Mouse (Mus musculus): ENCODE data around the gene Heg1. TPM values are rescaled to one million over a fixed set of nuclear protein-coding genes. Genes with fewer than 3 reads are reported as not detected.

Heg1 gene
- polyA plus RNA-seq, 1 experiment from 2014 or later: 30.5 TPM

- Histone ChIP-seq H3K4me2 (no peak overlapping the region), H3K9me3 (replicated peaks) (no peaks in the 10 kb centered on the region), H3K9ac (no peak overlapping the region), H3K27ac (no peak overlapping the region), H3K4me1 (replicated peaks) (peaks cover 15% of the 10 kb centered on the region), H3K36me3 (peaks cover 60% of the 10 kb centered on the region), H3K4me3 (no peak overlapping the region), H3K27me3 (no peaks in the 10 kb centered on the region)
- 84% methylated on average over 7 of the region's 7 CpGs for WGBS
- no peak for ATAC-seq (replicated peaks; ENCODE audit: insufficient number of reproducible peaks, insufficient read depth, low FRiP score, low read depth)
These were observed 61.3 kb downstream of the Heg1 start for GRCm38 (mm10) chr16:33745457-33745856.

- ATAC-seq (replicated peaks; ENCODE audit: insufficient number of reproducible peaks, insufficient read depth, low FRiP score, low read depth): no peak
- Histone ChIP-seq H3K4me2 (no peak overlapping the region), H3K9me3 (replicated peaks) (no peaks in the 10 kb centered on the region), H3K4me3 (no peak overlapping the region), H3K27me3 (no peaks in the 10 kb centered on the region), H3K4me1 (replicated peaks) (peaks cover 9% of the 10 kb centered on the region), H3K27ac (no peak overlapping the region), H3K36me3 (peaks cover 66% of the 10 kb centered on the region), H3K9ac (no peak overlapping the region)
- WGBS: 72% methylated on average over 10 of the region's 10 CpGs
These were observed 62.0 kb downstream of the Heg1 start for GRCm38 (mm10) chr16:33746074-33746676.

- Histone ChIP-seq H3K9me3 (replicated peaks) (no peaks in the 10 kb centered on the region), H3K4me3 (no peak overlapping the region), H3K9ac (no peak overlapping the region), H3K36me3 (peaks cover 69% of the 10 kb centered on the region), H3K27me3 (no peaks in the 10 kb centered on the region), H3K4me2 (no peak overlapping the region), H3K4me1 (replicated peaks) (0 out of 2 replicates have a peak, but pooled peaks cover 2% of the 10 kb centered on the region), H3K27ac (no peak overlapping the region)
- no peak for ATAC-seq (replicated peaks; ENCODE audit: insufficient number of reproducible peaks, insufficient read depth, low FRiP score, low read depth)
- 65% methylated on average over 7 of the region's 7 CpGs for WGBS
These were observed 63.3 kb downstream of the Heg1 start for GRCm38 (mm10) chr16:33747346-33747954.

GRCm38 (mm10) chr16:33747994-33748393 lies 63.8 kb downstream of the Heg1 start:
- no peak for ATAC-seq (replicated peaks; ENCODE audit: insufficient number of reproducible peaks, insufficient read depth, low FRiP score, low read depth)
- no peak overlapping the region for H3K27ac ChIP-seq
- no peaks in the 10 kb centered on the region for H3K27me3 ChIP-seq
- no peaks in the 10 kb centered on the region for H3K9me3 ChIP-seq (replicated peaks)
- WGBS: 90% methylated on average over 2 of the region's 2 CpGs
- H3K4me3 ChIP-seq: no peak overlapping the region
- peaks cover 64% of the 10 kb centered on the region for H3K36me3 ChIP-seq
- no peak overlapping the region for H3K4me2 ChIP-seq
- H3K4me1 ChIP-seq (replicated peaks): peaks cover 6% of the 10 kb centered on the region
- no peak overlapping the region for H3K9ac ChIP-seq

GRCm38 (mm10) chr16:33751152-33751551 lies 67.0 kb downstream of the Heg1 start:
- 44% methylated on average over 13 of the region's 13 CpGs for WGBS
- Histone ChIP-seq H3K4me2 (peak overlapping the region; percentile 11; the same call in 1 of the 2 replicates), H3K4me3 (no peak overlapping the region; the same call in 1 of the 2 replicates), H3K27me3 (no peaks in the 10 kb centered on the region), H3K36me3 (peaks cover 70% of the 10 kb centered on the region), H3K27ac (no peak overlapping the region), H3K9ac (no peak overlapping the region), H3K4me1 (replicated peaks) (peaks cover 9% of the 10 kb centered on the region), H3K9me3 (replicated peaks) (no peaks in the 10 kb centered on the region)
- no peak for ATAC-seq (replicated peaks; ENCODE audit: insufficient number of reproducible peaks, insufficient read depth, low FRiP score, low read depth)

GRCm38 (mm10) chr16:33751590-33751989 lies 67.4 kb downstream of the Heg1 start:
- H3K4me3 ChIP-seq: no peak overlapping the region; the same call in 1 of the 2 replicates
- H3K9ac ChIP-seq: no peak overlapping the region
- no peaks in the 10 kb centered on the region for H3K9me3 ChIP-seq (replicated peaks)
- no peak overlapping the region for H3K27ac ChIP-seq
- peak overlapping the region; percentile 11; the same call in 1 of the 2 replicates for H3K4me2 ChIP-seq
- H3K27me3 ChIP-seq: no peaks in the 10 kb centered on the region
- 55% methylated on average over 12 of the region's 12 CpGs for WGBS
- peaks cover 9% of the 10 kb centered on the region for H3K4me1 ChIP-seq (replicated peaks)
- peaks cover 70% of the 10 kb centered on the region for H3K36me3 ChIP-seq
- ATAC-seq (replicated peaks; ENCODE audit: insufficient number of reproducible peaks, insufficient read depth, low FRiP score, low read depth): no peak

- Histone ChIP-seq H3K36me3 (peaks cover 70% of the 10 kb centered on the region), H3K4me2 (no peak overlapping the region), H3K27ac (peak overlapping the region; percentile 69), H3K4me1 (replicated peaks) (peaks cover 9% of the 10 kb centered on the region), H3K9me3 (replicated peaks) (no peaks in the 10 kb centered on the region), H3K4me3 (no peak overlapping the region), H3K27me3 (no peaks in the 10 kb centered on the region), H3K9ac (no peak overlapping the region)
- no peak for ATAC-seq (replicated peaks; ENCODE audit: insufficient number of reproducible peaks, insufficient read depth, low FRiP score, low read depth)
- WGBS: 47% methylated on average over 8 of the region's 8 CpGs
These were observed 68.9 kb downstream of the Heg1 start for GRCm38 (mm10) chr16:33752904-33753578.

- H3K27ac ChIP-seq: no peak overlapping the region
- H3K9me3 ChIP-seq (replicated peaks): no peaks in the 10 kb centered on the region
- no peak for ATAC-seq (replicated peaks; ENCODE audit: insufficient number of reproducible peaks, insufficient read depth, low FRiP score, low read depth)
- no peaks in the 10 kb centered on the region for H3K27me3 ChIP-seq
- 79% methylated on average over 8 of the region's 8 CpGs for WGBS
- H3K4me1 ChIP-seq (replicated peaks): peaks cover 9% of the 10 kb centered on the region
- peaks cover 67% of the 10 kb centered on the region for H3K36me3 ChIP-seq
- no peak overlapping the region for H3K4me2 ChIP-seq
- no peak overlapping the region for H3K4me3 ChIP-seq
- H3K9ac ChIP-seq: no peak overlapping the region
These were observed 71.1 kb downstream of the Heg1 start for GRCm38 (mm10) chr16:33755293-33755692.

- H3K4me3 ChIP-seq: no peak overlapping the region
- no peak for ATAC-seq (replicated peaks; ENCODE audit: insufficient number of reproducible peaks, insufficient read depth, low FRiP score, low read depth)
- no peak overlapping the region for H3K9ac ChIP-seq
- peaks cover 64% of the 10 kb centered on the region for H3K36me3 ChIP-seq
- no peak overlapping the region for H3K4me2 ChIP-seq
- H3K27ac ChIP-seq: no peak overlapping the region
- no peaks in the 10 kb centered on the region for H3K9me3 ChIP-seq (replicated peaks)
- peaks cover 9% of the 10 kb centered on the region for H3K4me1 ChIP-seq (replicated peaks)
- no peaks in the 10 kb centered on the region for H3K27me3 ChIP-seq
- 65% methylated on average over 16 of the region's 16 CpGs for WGBS
These were observed 71.8 kb downstream of the Heg1 start for GRCm38 (mm10) chr16:33755961-33756360.

- no peak overlapping the region for H3K27ac ChIP-seq
- H3K9ac ChIP-seq: no peak overlapping the region
- H3K9me3 ChIP-seq (replicated peaks): no peaks in the 10 kb centered on the region
- H3K27me3 ChIP-seq: no peaks in the 10 kb centered on the region
- no peak for ATAC-seq (replicated peaks; ENCODE audit: insufficient number of reproducible peaks, insufficient read depth, low FRiP score, low read depth)
- 60% methylated on average over 6 of the region's 6 CpGs for WGBS
- peaks cover 9% of the 10 kb centered on the region for H3K4me1 ChIP-seq (replicated peaks)
- no peak overlapping the region for H3K4me2 ChIP-seq
- peaks cover 62% of the 10 kb centered on the region for H3K36me3 ChIP-seq
- no peak overlapping the region for H3K4me3 ChIP-seq
These were observed 72.2 kb downstream of the Heg1 start for GRCm38 (mm10) chr16:33756396-33756795.

- H3K4me1 ChIP-seq (replicated peaks): peaks cover 4% of the 10 kb centered on the region; the same call in 1 of the 2 replicates
- H3K27ac ChIP-seq: no peak overlapping the region
- peaks cover 62% of the 10 kb centered on the region for H3K36me3 ChIP-seq
- no peak overlapping the region for H3K9ac ChIP-seq
- H3K4me2 ChIP-seq: no peak overlapping the region
- no peaks in the 10 kb centered on the region for H3K9me3 ChIP-seq (replicated peaks)
- H3K4me3 ChIP-seq: no peak overlapping the region
- no peak for ATAC-seq (replicated peaks; ENCODE audit: insufficient number of reproducible peaks, insufficient read depth, low FRiP score, low read depth)
- 79% methylated on average over 7 of the region's 7 CpGs for WGBS
- no peaks in the 10 kb centered on the region for H3K27me3 ChIP-seq
These were observed 75.0 kb downstream of the Heg1 start for GRCm38 (mm10) chr16:33759207-33759606.

All from heart, embryonic 15.5 days (tissue).